Mouse (Mus musculus): Measurements from ENCODE around the gene Acaca. TPM values are rescaled to one million over a fixed set of nuclear protein-coding genes. Genes with fewer than 3 reads are reported as not detected.

Acaca gene
- polyA plus RNA-seq, 1 experiment from 2014 or later = 25.5 TPM

GRCm38 (mm10) chr11:84218951-84219350, 89.5 kb downstream of the Acaca start:
- no peak overlapping the region for H3K4me2 ChIP-seq (replicated peaks; ENCODE audit: low read depth, low read length)
- H3K9ac ChIP-seq (replicated peaks; ENCODE audit: low read depth, low read length) = no peak overlapping the region
- H3K27ac ChIP-seq (ENCODE audit: low read length) = no peak overlapping the region
- H3K36me3 ChIP-seq (ENCODE audit: control insufficient read depth, insufficient read depth, low read length) = no peaks in the 10 kb centered on the region
- ATAC-seq (ENCODE audit: insufficient number of reproducible peaks, insufficient read depth, low FRiP score, low read depth) = no peak
- H3K4me1 ChIP-seq (ENCODE audit: control insufficient read depth, insufficient read depth, low read length) = no peaks in the 10 kb centered on the region
- no peaks in the 10 kb centered on the region for H3K27me3 ChIP-seq (ENCODE audit: control insufficient read depth, insufficient read depth, low read length)
- 64% methylated on average over 4 of the region's 4 CpGs for WGBS
- no peak overlapping the region for H3K4me3 ChIP-seq (ENCODE audit: low read depth, low read length)
- H3K9me3 ChIP-seq (ENCODE audit: control insufficient read depth, low read depth, low read length) = no peaks in the 10 kb centered on the region

DNA sequence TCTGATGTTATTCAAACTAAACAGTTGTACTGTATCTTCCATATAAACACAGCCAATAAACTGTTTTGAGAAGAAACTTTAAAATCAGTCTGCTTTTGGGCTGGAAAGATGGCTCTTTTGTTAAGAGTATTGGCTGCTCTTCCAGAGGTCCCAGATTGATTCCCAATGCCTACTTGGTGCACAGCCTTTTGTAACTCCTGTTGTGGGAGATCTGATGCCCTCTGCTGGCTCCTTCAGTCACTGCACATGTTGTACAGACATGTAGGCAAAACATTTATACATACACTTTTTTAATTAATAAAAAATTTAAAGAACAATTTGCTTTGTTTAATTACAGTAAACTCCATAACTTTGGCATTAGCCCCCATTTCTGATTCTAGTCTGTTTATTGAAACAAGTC, 114.1 kb downstream of the Acaca start:
- Histone ChIP-seq H3K9me3 (ENCODE audit: control insufficient read depth, low read depth, low read length) (no peaks in the 10 kb centered on the region), H3K4me3 (ENCODE audit: low read depth, low read length) (no peak overlapping the region), H3K27me3 (ENCODE audit: control insufficient read depth, insufficient read depth, low read length) (no peaks in the 10 kb centered on the region), H3K4me2 (replicated peaks; ENCODE audit: low read depth, low read length) (no peak overlapping the region), H3K9ac (replicated peaks; ENCODE audit: low read depth, low read length) (no peak overlapping the region), H3K27ac (ENCODE audit: low read length) (no peak overlapping the region), H3K4me1 (ENCODE audit: control insufficient read depth, insufficient read depth, low read length) (no peaks in the 10 kb centered on the region), H3K36me3 (ENCODE audit: control insufficient read depth, insufficient read depth, low read length) (no peaks in the 10 kb centered on the region; the same call in 1 of the 2 replicates)
- ATAC-seq (ENCODE audit: insufficient number of reproducible peaks, insufficient read depth, low FRiP score, low read depth) = no peak

GRCm38 (mm10) chr11:84247370-84247769, 117.9 kb downstream of the Acaca start:
- ATAC-seq (ENCODE audit: insufficient number of reproducible peaks, insufficient read depth, low FRiP score, low read depth) = no peak
- peaks cover 15% of the 10 kb centered on the region for H3K36me3 ChIP-seq (ENCODE audit: control insufficient read depth, insufficient read depth, low read length)
- no peak overlapping the region for H3K9ac ChIP-seq (replicated peaks; ENCODE audit: low read depth, low read length)
- H3K9me3 ChIP-seq (ENCODE audit: control insufficient read depth, low read depth, low read length) = no peaks in the 10 kb centered on the region
- no peaks in the 10 kb centered on the region for H3K4me1 ChIP-seq (ENCODE audit: control insufficient read depth, insufficient read depth, low read length)
- 86% methylated on average over 1 of the region's 1 CpGs for WGBS
- H3K27ac ChIP-seq (ENCODE audit: low read length) = no peak overlapping the region
- no peaks in the 10 kb centered on the region for H3K27me3 ChIP-seq (ENCODE audit: control insufficient read depth, insufficient read depth, low read length)
- no peak overlapping the region for H3K4me2 ChIP-seq (replicated peaks; ENCODE audit: low read depth, low read length)
- H3K4me3 ChIP-seq (ENCODE audit: low read depth, low read length) = no peak overlapping the region

GRCm38 (mm10) chr11:84251170-84251569, 121.7 kb downstream of the Acaca start:
- Histone ChIP-seq H3K36me3 (ENCODE audit: control insufficient read depth, insufficient read depth, low read length) (peaks cover 28% of the 10 kb centered on the region), H3K27ac (ENCODE audit: low read length) (no peak overlapping the region), H3K4me1 (ENCODE audit: control insufficient read depth, insufficient read depth, low read length) (no peaks in the 10 kb centered on the region), H3K4me3 (ENCODE audit: low read depth, low read length) (no peak overlapping the region), H3K27me3 (ENCODE audit: control insufficient read depth, insufficient read depth, low read length) (no peaks in the 10 kb centered on the region), H3K4me2 (replicated peaks; ENCODE audit: low read depth, low read length) (no peak overlapping the region), H3K9me3 (ENCODE audit: control insufficient read depth, low read depth, low read length) (no peaks in the 10 kb centered on the region), H3K9ac (replicated peaks; ENCODE audit: low read depth, low read length) (no peak overlapping the region)
- 87% methylated on average over 3 of the region's 3 CpGs for WGBS
- no peak for ATAC-seq (ENCODE audit: insufficient number of reproducible peaks, insufficient read depth, low FRiP score, low read depth)

DNA sequence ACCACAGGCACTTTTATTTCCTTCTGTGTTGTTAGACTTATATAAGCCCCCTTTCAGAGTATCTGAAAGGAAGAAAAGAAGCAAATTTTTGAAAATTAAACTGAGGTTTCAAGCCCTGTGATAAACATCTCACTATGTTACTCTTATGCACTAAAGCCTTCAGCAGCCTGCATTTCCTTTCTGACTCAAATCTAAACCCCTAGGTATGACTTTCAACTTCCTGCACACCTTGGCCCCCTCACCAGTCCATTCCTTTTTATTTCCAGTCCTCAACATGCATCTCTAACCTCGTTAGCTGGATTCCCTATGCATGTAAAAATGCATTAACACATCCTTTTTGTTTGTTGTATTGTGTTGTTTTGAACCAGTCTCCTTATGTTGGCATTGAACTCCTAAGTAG, 123.0 kb downstream of the Acaca start:
- 84% methylated on average over 1 of the region's 1 CpGs for WGBS
- H3K4me2 ChIP-seq (replicated peaks; ENCODE audit: low read depth, low read length) = no peak overlapping the region
- no peak for ATAC-seq (ENCODE audit: insufficient number of reproducible peaks, insufficient read depth, low FRiP score, low read depth)
- H3K9me3 ChIP-seq (ENCODE audit: control insufficient read depth, low read depth, low read length) = no peaks in the 10 kb centered on the region
- H3K4me3 ChIP-seq (ENCODE audit: low read depth, low read length) = no peak overlapping the region
- no peaks in the 10 kb centered on the region for H3K4me1 ChIP-seq (ENCODE audit: control insufficient read depth, insufficient read depth, low read length)
- H3K27me3 ChIP-seq (ENCODE audit: control insufficient read depth, insufficient read depth, low read length) = no peaks in the 10 kb centered on the region
- no peak overlapping the region for H3K9ac ChIP-seq (replicated peaks; ENCODE audit: low read depth, low read length)
- H3K27ac ChIP-seq (ENCODE audit: low read length) = no peak overlapping the region
- H3K36me3 ChIP-seq (ENCODE audit: control insufficient read depth, insufficient read depth, low read length) = peaks cover 28% of the 10 kb centered on the region

- Histone ChIP-seq H3K9me3 (ENCODE audit: control insufficient read depth, low read depth, low read length) (no peaks in the 10 kb centered on the region), H3K4me3 (ENCODE audit: low read depth, low read length) (no peak overlapping the region), H3K9ac (replicated peaks; ENCODE audit: low read depth, low read length) (no peak overlapping the region), H3K27me3 (ENCODE audit: control insufficient read depth, insufficient read depth, low read length) (no peaks in the 10 kb centered on the region), H3K4me2 (replicated peaks; ENCODE audit: low read depth, low read length) (no peak overlapping the region), H3K4me1 (ENCODE audit: control insufficient read depth, insufficient read depth, low read length) (no peaks in the 10 kb centered on the region), H3K27ac (ENCODE audit: low read length) (no peak overlapping the region), H3K36me3 (ENCODE audit: control insufficient read depth, insufficient read depth, low read length) (peaks cover 29% of the 10 kb centered on the region)
- ATAC-seq (ENCODE audit: insufficient number of reproducible peaks, insufficient read depth, low FRiP score, low read depth) = no peak
- 93% methylated on average over 4 of the region's 4 CpGs for WGBS
Measured at GRCm38 (mm10) chr11:84255879-84256278, 126.4 kb downstream of the Acaca start.

DNA sequence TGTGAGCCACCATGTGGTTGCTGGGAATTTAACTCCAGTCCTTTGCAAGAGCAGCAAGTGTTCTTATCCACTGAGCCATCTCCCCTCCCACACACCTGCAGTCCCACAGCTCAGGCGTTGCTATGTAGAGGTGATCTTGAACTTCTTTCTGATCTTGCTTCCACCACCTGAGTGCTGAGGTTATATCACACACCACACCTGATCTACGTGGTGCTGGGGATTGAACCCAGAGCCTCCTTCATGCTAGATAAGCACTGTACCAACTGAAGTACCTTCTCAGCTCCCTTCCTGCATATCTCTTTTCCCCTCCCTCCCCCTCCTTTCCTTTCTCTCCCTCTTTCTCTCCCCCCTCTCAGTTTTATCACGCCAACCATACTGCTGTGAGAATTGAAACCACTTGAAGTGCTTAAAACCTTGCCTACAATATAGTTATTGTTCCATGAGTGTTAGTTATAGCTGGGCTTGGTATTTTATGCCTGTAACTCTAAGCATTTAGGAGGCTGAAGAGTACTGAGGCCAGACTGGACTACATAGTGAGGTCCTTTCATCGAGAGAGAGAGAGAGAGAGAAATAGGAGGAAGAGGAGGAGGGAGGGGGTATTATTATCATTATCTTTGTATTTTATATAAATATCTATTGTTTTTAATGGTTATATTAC, 128.7 kb downstream of the Acaca start:
- H3K4me3 ChIP-seq (ENCODE audit: low read depth, low read length) = no peak overlapping the region
- no peaks in the 10 kb centered on the region for H3K27me3 ChIP-seq (ENCODE audit: control insufficient read depth, insufficient read depth, low read length)
- ATAC-seq (ENCODE audit: insufficient number of reproducible peaks, insufficient read depth, low FRiP score, low read depth) = no peak
- no peak overlapping the region for H3K4me2 ChIP-seq (replicated peaks; ENCODE audit: low read depth, low read length)
- H3K9ac ChIP-seq (replicated peaks; ENCODE audit: low read depth, low read length) = no peak overlapping the region
- peaks cover 26% of the 10 kb centered on the region for H3K36me3 ChIP-seq (ENCODE audit: control insufficient read depth, insufficient read depth, low read length)
- H3K4me1 ChIP-seq (ENCODE audit: control insufficient read depth, insufficient read depth, low read length) = no peaks in the 10 kb centered on the region
- H3K27ac ChIP-seq (ENCODE audit: low read length) = no peak overlapping the region
- 92% methylated on average over 4 of the region's 4 CpGs for whole genome bisulfite sequencing
- H3K9me3 ChIP-seq (ENCODE audit: control insufficient read depth, low read depth, low read length) = no peaks in the 10 kb centered on the region

GRCm38 (mm10) chr11:84264490-84264889, 135.0 kb downstream of the Acaca start:
- Histone ChIP-seq H3K9me3 (ENCODE audit: control insufficient read depth, low read depth, low read length) (no peaks in the 10 kb centered on the region), H3K36me3 (ENCODE audit: control insufficient read depth, insufficient read depth, low read length) (peaks cover 45% of the 10 kb centered on the region), H3K27ac (ENCODE audit: low read length) (no peak overlapping the region), H3K4me2 (replicated peaks; ENCODE audit: low read depth, low read length) (no peak overlapping the region), H3K4me1 (ENCODE audit: control insufficient read depth, insufficient read depth, low read length) (no peaks in the 10 kb centered on the region), H3K27me3 (ENCODE audit: control insufficient read depth, insufficient read depth, low read length) (no peaks in the 10 kb centered on the region), H3K9ac (replicated peaks; ENCODE audit: low read depth, low read length) (no peak overlapping the region), H3K4me3 (ENCODE audit: low read depth, low read length) (no peak overlapping the region)
- ATAC-seq (ENCODE audit: insufficient number of reproducible peaks, insufficient read depth, low FRiP score, low read depth) = no peak
- WGBS = 49% methylated on average over 3 of the region's 3 CpGs

- ATAC-seq (ENCODE audit: insufficient number of reproducible peaks, insufficient read depth, low FRiP score, low read depth) = no peak
- no peaks in the 10 kb centered on the region for H3K27me3 ChIP-seq (ENCODE audit: control insufficient read depth, insufficient read depth, low read length)
- no peak overlapping the region for H3K4me2 ChIP-seq (replicated peaks; ENCODE audit: low read depth, low read length)
- no peak overlapping the region for H3K9ac ChIP-seq (replicated peaks; ENCODE audit: low read depth, low read length)
- H3K27ac ChIP-seq (ENCODE audit: low read length) = no peak overlapping the region
- H3K4me1 ChIP-seq (ENCODE audit: control insufficient read depth, insufficient read depth, low read length) = no peaks in the 10 kb centered on the region
- no peak overlapping the region for H3K4me3 ChIP-seq (ENCODE audit: low read depth, low read length)
- no peaks in the 10 kb centered on the region for H3K9me3 ChIP-seq (ENCODE audit: control insufficient read depth, low read depth, low read length)
- H3K36me3 ChIP-seq (ENCODE audit: control insufficient read depth, insufficient read depth, low read length) = peaks cover 24% of the 10 kb centered on the region; the same call in 1 of the 2 replicates
Measured at GRCm38 (mm10) chr11:84268068-84268467, 138.6 kb downstream of the Acaca start.
